Mouse (Mus musculus): ENCODE results near the gene Padi4. TPM values are rescaled to one million over a fixed set of nuclear protein-coding genes. Genes with fewer than 3 reads are reported as not detected.

Gene Padi4
- total RNA-seq, 2 experiments from 2014 or later: 1.4 to 2.7 TPM

DNA sequence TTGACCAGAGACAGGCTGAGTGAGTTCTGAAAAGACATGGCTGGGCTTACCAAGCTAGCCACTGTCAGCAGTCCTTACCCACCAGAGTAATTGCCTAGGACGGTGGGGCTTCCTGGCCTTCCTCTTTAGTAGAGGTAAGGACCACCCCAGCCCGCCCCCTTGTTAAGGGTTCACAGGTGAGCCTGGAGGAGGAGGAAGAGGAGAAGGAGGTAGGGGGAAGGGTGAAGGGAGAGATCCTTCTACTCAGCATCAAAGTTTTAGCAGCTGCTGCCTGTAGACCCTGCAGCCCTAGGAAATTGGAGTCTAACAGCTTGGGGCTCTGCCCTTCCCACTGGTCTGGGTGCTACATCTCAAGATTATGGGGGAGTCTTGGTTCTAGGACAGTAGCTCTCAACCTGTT lies 31.5 kb downstream of the Padi4 start, which contains the start of gene Padi6:
Gene Padi6 (minus strand): TSS at position 101 of the 400 bp plus-strand sequence.
- no peak for DNase-seq (ENCODE audit: low spot score in 2 of 2)

DNA sequence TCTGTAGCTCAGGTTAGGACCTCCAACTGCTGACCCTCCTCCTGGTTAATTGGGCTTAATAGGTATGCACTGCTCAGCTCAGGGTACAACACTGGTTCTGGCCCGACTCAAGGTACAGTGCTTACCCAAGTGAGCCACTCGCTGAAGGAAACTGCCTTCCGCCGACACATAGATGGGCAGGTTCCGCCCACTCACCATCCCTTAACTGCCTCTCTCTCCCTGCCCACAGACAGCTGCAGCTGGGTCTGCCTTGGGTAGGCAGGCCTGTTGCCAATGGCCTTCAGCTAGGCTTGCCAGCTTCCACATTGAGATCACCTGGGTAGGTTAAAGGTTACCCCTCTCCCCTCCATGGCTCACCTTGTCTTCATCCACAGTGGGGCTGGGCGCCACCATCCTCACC lies 32.6 kb downstream of the Padi4 start:
- DNase-seq (ENCODE audit: low spot score in 2 of 2): no peak

DNA sequence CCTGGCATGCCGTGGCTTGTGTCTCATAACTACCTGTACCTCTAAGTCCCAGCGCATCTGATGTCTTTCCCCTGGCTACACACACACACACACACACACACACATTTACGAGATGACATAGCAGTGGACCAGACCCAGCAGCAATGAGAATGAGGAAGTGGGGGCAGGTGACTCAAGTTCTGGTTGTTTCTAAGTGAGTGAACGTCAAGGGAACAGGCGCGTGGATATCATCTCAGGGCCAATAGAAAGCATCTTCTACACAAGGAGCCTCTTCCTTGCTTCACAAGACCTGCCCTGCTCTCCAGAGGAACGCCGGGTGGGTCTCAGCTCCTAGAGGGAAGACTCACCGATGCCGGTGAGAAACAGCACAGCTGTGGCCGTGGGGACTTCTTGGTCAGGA lies 33.4 kb downstream of the Padi4 start:
- DNase-seq (ENCODE audit: low spot score in 2 of 2): no peak

DNA sequence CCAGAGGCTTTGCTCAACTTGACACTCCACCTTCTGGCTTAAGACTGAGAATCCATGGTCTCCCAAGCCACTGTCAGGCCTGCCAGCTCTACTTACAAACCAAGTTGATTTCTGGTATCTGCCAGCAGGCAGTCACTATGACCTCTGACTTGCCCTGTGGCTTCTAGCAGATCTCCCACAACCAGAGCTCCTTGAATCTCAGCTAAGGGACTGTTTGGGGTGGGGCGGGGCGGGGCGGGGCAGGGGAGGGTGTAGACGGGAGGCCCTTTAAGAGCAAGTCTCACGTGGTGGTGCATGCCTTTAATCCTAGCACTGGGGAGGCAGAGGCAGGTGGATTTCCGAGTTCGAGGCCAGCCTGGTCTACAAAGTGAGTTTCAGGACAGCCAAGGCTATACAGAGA lies 41.2 kb downstream of the Padi4 start:
- no peak for DNase-seq (ENCODE audit: low spot score in 2 of 2)

DNA sequence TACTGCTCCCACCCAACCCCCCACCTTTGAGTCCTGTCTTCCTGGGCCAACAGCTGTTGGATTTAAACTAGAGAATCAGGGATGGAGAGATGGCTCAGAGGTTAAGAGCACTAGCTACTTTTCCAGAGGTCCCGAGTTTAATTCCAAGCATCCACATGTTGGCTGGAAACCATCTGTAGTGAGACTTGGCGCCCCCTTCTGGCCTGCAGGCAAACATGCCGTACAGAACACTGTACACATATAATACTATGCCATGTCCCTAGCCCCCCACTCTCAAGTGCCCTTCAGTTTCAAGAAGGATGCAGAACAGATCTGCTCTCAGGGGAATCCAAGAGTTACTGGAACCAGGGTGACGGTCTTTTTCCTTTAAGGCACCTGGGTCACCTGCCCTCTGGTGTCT lies 42.4 kb downstream of the Padi4 start:
- DNase-seq (ENCODE audit: low spot score in 2 of 2): no peak

DNA sequence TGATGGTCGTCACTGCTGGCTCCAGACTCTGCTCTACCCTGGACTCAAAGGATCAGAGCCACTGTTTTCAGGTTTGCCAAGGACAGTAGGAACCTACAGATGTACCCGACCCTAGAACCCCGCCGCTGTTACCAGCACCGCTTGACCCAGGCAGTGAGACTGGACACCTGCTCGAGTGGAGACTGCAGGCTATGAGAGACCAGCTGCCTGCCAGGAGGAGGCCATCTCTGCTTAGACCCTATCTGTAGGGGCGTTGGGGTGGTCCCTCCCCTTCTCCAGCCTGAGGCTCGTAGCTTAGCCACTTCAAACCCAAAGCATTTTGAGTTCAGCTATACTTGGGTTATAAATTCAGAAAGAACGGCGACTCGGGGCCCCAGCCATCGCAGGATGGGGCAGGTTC lies 47.1 kb downstream of the Padi4 start:
- no peak for DNase-seq (ENCODE audit: low spot score in 2 of 2)

DNA sequence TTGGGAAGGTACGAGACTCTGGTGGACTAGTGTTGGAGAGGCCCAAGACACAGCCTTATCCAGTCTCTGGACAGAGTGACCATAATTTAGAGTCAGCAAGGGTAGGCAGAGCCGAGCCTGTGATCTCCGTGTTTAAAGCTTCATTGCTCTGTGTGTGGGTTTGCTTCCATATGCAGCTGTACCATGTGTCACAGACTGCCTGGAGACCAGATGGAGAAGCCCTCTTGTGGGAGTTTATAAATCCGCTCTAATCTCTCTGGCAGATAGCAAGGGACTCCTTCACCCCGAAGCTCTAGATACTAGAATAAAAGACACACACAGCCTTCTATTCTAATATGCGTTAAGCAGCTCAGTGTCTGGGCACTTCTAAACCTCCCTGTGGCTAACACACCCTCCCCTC lies 49.3 kb downstream of the Padi4 start:
- no peak for DNase-seq (ENCODE audit: low spot score in 2 of 2)

DNA sequence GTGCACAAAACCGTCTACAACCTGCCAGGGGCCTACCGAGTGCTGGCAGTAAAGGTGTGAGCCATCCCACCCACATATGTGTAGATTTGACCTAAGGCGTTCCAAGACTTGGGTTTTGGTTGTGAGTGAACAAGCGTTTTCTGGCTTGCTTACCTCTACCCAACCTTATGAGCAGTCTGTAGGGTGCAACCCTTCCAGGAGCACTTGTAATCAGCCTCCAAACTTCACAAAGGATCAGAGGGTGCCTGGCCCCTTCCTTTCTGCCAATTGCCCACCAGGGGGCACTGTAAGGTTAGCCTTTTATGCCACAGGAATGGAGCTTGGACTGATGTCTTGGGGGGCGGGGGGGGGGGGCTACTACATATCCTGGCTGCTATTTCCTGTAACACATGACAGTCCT lies 50.2 kb downstream of the Padi4 start:
- no peak for DNase-seq (ENCODE audit: low spot score in 2 of 2)

DNA sequence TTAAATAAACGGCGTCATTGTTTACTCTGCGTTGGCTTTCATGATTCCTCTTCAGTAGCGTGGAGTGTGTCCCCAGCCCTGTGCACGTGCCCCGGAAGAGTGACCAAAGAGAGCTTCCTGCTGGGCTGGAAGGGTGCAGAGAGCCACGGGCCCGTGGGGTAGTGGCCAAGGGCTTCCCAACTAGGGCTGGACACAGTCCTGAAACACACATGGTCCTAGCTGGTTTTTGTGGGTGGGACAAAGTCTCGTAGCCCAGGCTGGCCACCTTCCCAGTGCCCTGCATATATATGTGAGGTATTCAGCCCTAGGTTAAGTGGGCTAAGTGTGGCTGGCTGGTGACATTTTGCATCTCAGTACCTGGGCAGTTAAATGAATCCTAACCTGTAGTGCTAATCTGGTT lies 50.8 kb downstream of the Padi4 start:
- no peak for DNase-seq (ENCODE audit: low spot score in 2 of 2)

DNA sequence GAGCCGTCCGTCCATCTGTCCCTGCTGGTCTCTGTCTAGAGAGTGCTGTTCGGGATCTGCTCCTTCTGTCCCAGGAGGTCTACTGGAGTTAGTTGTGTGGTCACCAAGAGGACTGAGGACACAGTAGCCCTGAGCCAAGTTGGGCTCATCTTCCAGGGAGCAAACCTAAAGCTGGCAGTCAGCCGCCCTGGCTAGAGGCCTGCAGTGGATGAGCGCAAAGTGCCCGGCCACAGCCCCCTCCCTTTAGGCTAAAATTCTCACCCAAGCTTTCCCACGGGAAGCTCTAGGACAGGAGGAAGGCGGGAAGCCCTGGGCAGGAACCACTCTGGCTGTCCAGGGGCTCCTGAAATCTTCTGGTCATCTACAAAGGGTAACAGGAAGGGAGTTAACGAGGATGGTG lies 51.3 kb downstream of the Padi4 start:
- no peak for DNase-seq (ENCODE audit: low spot score in 2 of 2)

DNA sequence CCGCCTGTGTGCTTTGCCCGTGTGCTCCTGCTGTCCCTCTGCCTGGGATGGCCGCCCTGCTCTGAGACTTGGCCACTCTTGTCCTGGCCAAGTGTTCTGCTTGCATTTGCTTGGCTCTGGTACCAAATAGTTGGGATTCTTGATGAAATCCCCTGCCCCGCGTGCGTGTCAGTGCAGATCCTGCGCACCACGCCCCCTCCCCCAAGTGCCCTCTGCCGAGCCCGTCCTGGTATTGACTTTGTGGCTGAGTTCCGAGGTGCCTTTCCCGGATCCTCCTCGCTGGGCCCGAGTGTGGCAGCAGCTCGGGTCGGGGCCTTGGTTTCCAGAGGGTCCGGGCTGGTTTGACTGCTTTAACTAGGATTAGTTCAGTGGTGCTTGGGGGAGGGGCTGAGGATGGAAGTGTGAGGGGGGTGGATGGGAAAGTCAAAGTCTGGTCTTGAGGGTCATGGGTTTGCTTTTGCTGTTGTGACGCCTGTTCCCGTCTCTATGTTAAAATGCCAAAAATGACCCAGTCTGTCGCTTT lies 52.0 kb downstream of the Padi4 start:
- no peak for DNase-seq (ENCODE audit: low spot score in 2 of 2)

DNA sequence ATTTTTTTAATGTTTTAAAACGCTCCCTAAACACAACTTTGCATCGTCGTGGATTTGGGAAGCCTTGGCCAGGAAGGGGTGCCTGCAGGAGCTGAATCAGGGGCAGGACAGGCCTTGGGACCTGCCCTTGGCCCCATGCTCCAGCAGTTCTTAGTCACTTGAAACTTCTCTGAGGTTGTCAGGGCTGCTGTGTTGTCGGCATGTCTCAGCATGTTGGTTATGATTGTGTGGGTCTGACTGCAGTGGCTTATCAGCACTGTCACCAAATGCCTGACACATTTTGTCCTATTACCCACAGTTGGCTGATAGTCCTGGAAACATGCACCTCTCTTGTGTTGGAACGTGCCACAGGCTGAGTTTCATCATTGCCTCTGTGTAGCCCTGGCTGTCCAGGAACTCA lies 53.9 kb downstream of the Padi4 start:
- no peak for DNase-seq (ENCODE audit: low spot score in 2 of 2)

DNA sequence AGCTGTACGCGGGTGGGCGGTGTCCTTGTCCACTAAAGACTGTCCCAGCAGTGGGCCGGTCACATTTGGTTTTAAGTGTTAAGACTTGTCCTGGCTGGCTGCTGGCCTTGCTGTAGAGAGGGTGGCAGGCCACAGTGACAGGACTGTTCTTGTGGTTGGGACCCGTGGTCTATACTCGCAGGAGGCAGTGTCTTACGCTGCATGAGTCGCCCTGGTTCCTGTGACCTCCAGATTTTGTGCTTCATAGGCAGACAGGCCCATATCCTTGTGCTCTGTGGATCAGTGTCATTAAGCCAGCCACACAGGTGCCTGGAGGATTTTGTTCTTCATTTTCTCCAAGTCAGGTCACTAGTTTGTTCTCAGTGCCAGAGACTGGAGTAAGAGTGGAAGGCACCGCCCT lies 55.6 kb downstream of the Padi4 start:
- DNase-seq (ENCODE audit: low spot score in 2 of 2): no peak

DNA sequence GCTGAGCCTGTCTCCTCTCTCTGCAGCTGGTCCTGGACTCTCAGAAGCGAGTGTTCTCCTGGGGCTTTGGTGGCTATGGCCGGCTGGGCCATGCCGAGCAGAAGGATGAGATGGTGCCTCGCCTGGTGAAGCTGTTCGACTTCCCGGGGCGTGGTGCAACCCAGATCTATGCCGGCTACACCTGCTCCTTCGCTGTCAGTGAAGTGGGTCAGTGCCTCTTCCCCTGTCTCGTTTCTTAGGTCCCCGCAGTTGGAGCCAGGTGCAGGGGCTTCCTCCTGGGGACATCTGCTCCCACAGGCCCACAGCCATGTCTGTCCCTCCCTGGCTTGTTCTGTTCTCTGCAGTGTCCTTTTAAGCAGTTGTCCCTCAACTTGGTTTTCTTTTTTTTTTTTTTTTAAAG lies 57.0 kb downstream of the Padi4 start:
- DNase-seq (ENCODE audit: low spot score in 2 of 2): no peak

DNA sequence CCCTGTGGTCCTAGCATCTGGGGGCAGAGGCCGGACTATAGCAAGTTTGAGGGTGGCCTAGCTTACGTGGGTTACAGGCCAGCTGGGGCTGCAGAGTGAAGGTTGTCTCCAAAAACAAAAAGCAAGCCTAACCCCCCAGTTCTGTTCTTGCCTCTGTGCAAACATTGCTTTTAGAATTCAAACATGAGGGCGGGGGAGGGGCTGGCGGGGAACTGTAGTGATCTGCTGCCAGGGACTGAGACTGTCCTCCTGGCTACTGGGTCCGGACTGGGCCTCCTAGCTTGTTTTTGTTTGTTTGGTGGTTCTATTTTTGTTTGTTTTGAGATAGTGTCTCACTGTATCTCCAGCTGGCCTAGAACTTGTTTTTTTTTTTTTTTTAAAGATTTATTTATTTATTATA lies 59.5 kb downstream of the Padi4 start:
- no peak for DNase-seq (ENCODE audit: low spot score in 2 of 2)

DNA sequence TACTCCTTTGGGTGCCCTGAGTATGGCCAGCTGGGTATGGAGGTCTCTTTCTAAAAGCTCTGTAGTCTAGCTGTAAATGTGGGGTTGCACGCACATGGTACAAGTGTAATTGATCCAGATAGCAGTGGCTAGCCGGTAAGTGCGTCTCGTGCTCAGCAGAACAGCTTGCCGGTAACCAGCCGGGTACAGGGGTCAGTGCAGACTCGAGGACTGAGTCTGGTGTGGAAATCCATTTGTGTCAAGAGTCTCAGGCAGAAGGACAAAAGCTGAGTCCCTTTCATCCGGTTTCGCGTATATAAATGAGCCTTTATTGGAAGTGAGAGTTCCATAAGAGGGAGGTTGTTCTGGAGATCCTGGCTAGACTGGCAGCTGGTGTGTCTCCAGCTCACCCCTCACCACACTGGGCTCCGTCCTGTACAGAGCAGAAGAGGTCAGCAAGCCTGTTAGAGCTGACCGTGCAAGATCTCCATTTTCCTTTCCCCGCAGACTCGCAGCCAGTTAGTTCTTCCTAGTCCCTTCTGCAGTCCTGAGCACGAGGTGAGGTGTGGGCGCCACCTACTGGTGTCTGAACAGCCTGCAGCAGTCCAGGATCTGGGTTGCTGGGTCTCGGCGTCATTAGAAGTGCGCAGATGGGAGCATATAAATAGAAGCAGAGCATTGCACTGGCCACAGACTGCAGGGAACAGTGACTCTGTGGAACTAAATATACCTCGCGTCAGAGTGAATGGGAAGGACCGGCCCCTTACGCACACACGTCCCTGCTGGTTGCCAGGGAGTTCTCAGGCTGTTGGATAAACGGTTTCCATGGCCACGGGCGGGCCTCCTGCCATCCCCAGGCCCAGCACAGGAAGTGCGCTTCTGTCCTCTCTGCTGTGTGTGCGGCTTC lies 60.3 kb downstream of the Padi4 start:
- peak; percentile 72 to 82 for DNase-seq (ENCODE audit: low spot score in 2 of 2)

DNA sequence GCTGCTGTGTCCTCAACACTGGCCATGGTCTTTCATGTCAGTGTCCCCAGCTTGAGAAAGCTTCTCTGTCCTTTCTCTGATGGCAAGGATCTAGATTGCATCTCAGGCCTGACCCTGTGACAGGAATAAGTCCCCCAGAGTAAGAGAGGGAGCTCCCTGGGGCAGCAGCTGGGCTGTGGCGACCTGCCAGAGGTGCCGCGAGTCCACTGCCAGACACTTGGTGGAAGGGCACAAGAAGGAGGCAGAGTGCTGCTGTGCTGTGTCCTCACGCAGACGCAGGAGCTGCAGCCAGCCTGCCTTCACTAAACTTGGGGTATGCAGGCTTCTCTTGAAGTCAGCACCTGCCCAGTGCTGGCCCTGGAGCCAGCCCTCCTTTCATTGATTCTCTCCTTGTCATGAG lies 62.7 kb downstream of the Padi4 start:
- DNase-seq (ENCODE audit: low spot score in 2 of 2): no peak

DNA sequence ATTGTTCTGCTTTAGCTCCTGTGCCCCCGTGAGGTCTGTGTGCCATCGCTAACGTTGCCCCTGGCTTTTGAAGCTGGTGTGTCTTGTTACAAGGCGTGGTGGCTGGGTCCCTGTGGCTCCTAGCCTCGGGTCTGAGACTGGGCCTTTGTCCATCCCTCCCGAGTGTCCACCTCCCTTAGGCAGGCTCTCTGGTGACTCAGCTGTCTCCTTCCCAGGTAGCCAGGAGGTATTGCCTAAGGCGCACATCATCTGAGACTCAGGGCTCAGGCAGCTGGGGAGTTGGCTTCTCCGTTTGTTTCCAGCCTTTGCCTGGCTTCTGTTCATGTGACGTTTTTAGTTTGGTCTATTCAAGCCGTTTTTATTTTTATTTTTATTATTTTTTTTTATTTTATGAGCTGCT lies 63.3 kb downstream of the Padi4 start:
- no peak for DNase-seq (ENCODE audit: low spot score in 2 of 2)

DNA sequence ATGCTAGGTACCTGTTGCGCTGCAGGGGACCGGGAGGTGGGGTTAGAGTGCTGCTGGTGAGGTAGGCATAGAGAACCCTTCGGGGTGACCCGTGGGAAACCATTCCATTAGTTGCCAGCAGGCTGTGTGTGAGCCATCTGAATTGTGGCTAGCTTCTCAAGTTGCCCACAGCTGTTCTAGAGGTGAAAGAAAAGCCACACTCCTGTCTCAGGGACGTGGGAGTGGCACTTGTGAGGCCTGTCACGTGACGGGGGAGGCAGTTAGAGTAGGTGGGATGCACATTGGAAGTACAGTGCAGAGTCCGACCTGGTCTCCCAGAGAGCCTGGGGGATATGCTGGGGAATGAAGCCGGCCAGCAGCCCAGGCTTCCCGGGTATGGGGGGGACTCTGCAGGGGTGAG lies 64.4 kb downstream of the Padi4 start:
- DNase-seq (ENCODE audit: low spot score in 2 of 2): no peak

DNA sequence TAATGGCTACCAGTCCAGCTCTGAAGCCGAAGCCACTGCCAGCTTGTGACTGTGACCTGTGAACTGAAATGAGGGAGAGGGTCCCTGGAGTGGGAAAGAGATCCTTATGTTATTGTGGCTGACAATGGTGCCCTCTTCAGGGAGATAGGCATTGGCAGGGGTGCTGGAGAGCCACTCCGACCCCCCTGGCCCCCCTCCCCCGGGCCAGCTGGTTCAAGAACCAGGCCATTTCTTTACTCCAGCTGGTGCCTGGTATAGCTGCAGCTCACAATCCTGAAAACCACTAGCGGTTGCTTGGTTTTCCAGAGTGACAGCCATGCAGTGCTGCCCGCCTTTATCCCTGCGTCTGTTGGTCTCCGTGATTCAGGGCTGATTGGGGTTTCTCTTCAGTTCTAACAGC lies 64.9 kb downstream of the Padi4 start:
- no peak for DNase-seq (ENCODE audit: low spot score in 2 of 2)

DNA sequence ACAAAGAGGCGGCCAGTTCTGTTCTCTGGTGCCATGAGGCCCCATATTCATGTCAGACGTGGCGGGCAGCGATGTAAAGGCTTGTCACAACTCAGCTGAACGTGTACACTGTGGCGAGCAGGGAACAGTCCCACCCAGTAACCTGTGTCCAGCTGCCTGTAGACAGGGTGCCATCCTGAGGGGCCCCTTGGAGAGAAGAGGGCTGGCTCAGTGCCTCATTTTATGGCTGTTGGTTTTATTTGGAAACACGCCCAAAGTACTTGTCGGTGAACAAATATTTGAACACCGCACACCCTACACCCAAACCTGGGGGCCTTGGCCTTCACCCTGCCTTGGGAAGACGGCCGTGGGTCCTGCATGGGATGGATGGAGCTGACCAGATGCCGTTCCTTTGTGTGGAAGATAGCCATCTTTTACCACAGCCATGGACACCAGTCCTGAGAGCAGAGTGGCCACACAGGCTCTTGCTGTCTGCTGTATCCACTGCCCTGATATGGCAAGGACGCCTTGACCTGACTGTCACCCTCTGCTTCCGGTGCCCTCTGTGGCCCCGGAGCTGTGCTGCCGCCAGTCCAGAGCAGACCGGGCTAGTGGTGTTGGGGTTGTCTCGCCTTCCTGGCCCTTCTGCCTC lies 65.6 kb downstream of the Padi4 start:
- DNase-seq (ENCODE audit: low spot score in 2 of 2): no peak

DNA sequence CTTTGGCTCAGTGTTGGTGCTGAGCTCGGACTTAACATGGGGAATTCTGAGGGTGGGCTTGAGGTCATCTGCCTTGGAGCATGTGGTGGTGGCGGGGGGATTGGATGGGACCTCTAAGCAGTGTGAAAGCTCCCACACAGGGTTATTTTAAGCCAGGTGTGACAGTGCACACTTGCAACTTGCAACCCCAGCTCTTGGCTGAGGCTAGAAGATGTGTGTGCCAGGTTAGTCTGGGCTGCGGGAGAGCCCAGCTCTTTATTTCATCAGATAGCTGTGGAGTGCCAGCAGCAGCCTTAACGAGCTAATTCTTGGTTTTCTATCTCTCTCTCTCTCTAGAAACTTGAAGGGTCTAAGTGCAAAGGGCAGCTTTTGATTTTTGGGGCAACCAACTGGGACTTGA lies 66.4 kb downstream of the Padi4 start:
- DNase-seq (ENCODE audit: low spot score in 2 of 2): no peak

DNA sequence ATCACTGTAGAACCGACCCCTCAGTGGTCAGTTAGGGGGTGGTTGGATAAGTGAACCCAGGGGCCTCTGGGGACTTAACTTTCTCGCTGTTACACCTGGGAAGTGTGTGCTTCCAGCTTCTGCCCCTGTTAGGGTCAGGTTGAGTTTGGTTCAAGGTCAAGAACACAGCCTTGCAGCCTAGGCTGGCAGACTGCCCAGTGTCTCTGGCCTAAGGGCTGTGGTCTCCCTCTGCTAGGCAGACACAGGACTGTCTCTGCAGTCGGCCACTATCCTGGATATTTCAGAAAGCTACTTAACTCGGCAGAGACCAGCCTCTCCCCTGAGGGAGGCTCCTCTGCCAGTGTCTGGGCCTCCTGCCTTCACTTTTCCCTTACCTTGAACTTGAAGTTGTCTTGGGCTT lies 69.9 kb downstream of the Padi4 start:
- DNase-seq (ENCODE audit: low spot score in 2 of 2): no peak

Measured in adrenal gland, postnatal 4 days (tissue).